Mouse (Mus musculus) heart, adult 8-10 months (tissue): Measurements from ENCODE around the gene Swsap1. TPM values are rescaled to one million over a fixed set of nuclear protein-coding genes. Genes with fewer than 3 reads are reported as not detected.
A peak's percentile ranks its signal among the peaks of the same experiment; 100 is the strongest.

Source experiments
- DNase-seq: peaks from one replicate; pipeline ENCODE4 v3.0.0; 2022; ENCODE audit warnings: low spot score
- total RNA-seq, 4 experiments: library from RNA; stranded (reverse); gene quantifications; 2 replicates each; pipeline ENCODE4 v1.2.4; 2022

Gene Swsap1
- total RNA-seq, 4 experiments from 2014 or later, result 8.5 to 8.9 (median 8.7) TPM

GRCm38 (mm10) chr9:21962416-21963059, 7.0 kb downstream of the Swsap1 start:
- DNase-seq, result peak; percentile 58

- peak; percentile 65 for DNase-seq
These were observed 7.9 kb downstream of the Swsap1 start, which contains the start of gene Epor for GRCm38 (mm10) chr9:21963417-21963816. Gene Epor, minus strand, starts transcription at chr9:21963506.

- no peak for DNase-seq
These were observed 13.3 kb downstream of the Swsap1 start for GRCm38 (mm10) chr9:21968883-21969282.

- no peak for DNase-seq
These were observed 13.7 kb downstream of the Swsap1 start for GRCm38 (mm10) chr9:21969304-21969703.

GRCm38 (mm10) chr9:21976626-21977175, 21.1 kb downstream of the Swsap1 start:
- DNase-seq, result no peak

- DNase-seq, result no peak
These were observed 21.8 kb downstream of the Swsap1 start for GRCm38 (mm10) chr9:21977331-21977730.

- DNase-seq, result peak; percentile 31
These were observed 22.4 kb downstream of the Swsap1 start for GRCm38 (mm10) chr9:21977972-21978371.

- DNase-seq, result no peak
These were observed 23.0 kb downstream of the Swsap1 start for GRCm38 (mm10) chr9:21978398-21979128.

GRCm38 (mm10) chr9:21983911-21984310, 28.4 kb downstream of the Swsap1 start:
- no peak for DNase-seq

- no peak for DNase-seq
These were observed 32.2 kb downstream of the Swsap1 start for GRCm38 (mm10) chr9:21987592-21988342.

- DNase-seq, result no peak
These were observed 33.0 kb downstream of the Swsap1 start for GRCm38 (mm10) chr9:21988421-21989101.

- DNase-seq, result peak; percentile 45
These were observed 33.9 kb downstream of the Swsap1 start, which contains the start of gene Rgl3 for GRCm38 (mm10) chr9:21989230-21990110. Gene Rgl3, minus strand, starts transcription at chr9:21989446.

GRCm38 (mm10) chr9:21992227-21992626, 36.7 kb downstream of the Swsap1 start:
- no peak for DNase-seq

GRCm38 (mm10) chr9:21996178-21996867, 40.8 kb downstream of the Swsap1 start:
- DNase-seq, result no peak

GRCm38 (mm10) chr9:22000296-22000695, 44.7 kb downstream of the Swsap1 start:
- no peak for DNase-seq

- DNase-seq, result no peak
These were observed 46.1 kb downstream of the Swsap1 start for GRCm38 (mm10) chr9:22001633-22002032.

- peak; percentile 99 for DNase-seq
These were observed 46.9 kb downstream of the Swsap1 start, which contains the start of the genes Ccdc151 and Prkcsh for GRCm38 (mm10) chr9:22002194-22003162. Gene Ccdc151, minus strand, starts transcription at chr9:22002634. Gene Prkcsh, plus strand, starts transcription at chr9:22002806.

GRCm38 (mm10) chr9:22003163-22003554, 47.6 kb downstream of the Swsap1 start:
- DNase-seq, result no peak
